Mouse (Mus musculus) megakaryocyte, embryonic 14.5 days (primary cell): Measurements from ENCODE around the gene Gm17490.

Experiments
- FLI1 ChIP-seq: IDR thresholded peaks from 2 replicates; pipeline ENCODE4 v1.6.1; 2012; ENCODE audit warnings: low read length, inconsistent platforms, mixed read lengths
- GATA1 ChIP-seq: IDR thresholded peaks from 3 replicates; pipeline ENCODE4 v1.6.1; 2012; ENCODE audit warnings: mixed read lengths, low read length, inconsistent platforms, borderline replicate concordance

- TF ChIP-seq GATA1 (no peak), FLI1 (no peak)
These were observed 9.0 kb upstream of the Gm17490 start for GRCm38 (mm10) chr2:11635035-11635434.
